In the genomic region with DNA sequence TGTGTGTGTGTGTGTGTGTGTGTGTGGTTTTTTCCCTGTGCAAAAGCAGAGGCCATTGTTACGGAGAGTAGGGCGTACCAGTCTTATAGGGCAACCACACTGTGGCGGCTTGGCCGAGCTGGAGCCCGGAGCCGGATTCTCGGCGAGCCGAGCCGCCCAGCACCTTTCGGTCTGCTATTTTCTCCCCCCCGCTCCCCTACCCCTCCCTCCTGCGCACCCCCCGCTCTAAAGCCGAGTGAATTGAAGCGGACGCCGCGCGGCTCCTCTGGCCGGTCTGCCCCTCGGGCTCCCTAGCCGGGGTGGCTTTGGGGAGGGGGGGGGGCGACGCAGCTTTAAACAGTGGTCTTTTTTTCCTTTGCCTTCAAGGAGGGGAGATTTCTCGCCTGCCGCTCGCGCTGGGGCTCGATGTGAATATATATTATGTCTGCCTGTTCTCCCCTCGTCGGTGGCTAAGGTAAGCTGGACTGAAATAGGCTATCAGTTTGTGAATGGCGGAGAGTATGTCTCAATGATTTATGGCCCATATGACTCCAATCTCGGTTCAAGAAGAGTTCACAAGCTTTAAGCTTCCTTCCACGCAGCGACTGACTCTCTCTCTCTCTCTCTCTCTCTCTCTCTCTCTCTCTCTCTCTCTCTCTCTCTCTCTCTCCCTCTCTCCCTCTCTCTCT, we compare ENCODE assay signal across 9 mouse cellular contexts. TPM values are rescaled to one million over a fixed set of nuclear protein-coding genes. Genes with fewer than 3 reads are reported as not detected.
DNase-seq lines count a peak whose midpoint lies in the region; ATAC-seq and TF ChIP-seq lines count a peak whose summit lies in the region.
"Had no signal": no experiment of that assay in that cellular context is flagged by ENCODE, and none has a peak within 500 bp of the region (broad histone marks: within the 10 kb centered on the region; RNA-seq: fewer than 3 reads in every experiment).

No protein-coding gene starts in this region.

- H3K27ac ChIP-seq in midbrain, postnatal 0 days (ENCODE audit: low read depth, low read length): no peak overlapping the region
- no peak overlapping the region for H3K27ac ChIP-seq in midbrain, embryonic 13.5 days
- H3K27ac ChIP-seq in hindbrain, embryonic 12.5 days: peak overlapping the region; percentile 95
- H3K27ac ChIP-seq in limb, embryonic 14.5 days (replicated peaks; ENCODE audit: low read depth, low read length): no peak overlapping the region

- DNase-seq in midbrain, postnatal 0 days (ENCODE audit: low spot score): peak; percentile 74
- peak; percentile 60 for DNase-seq in limb, embryonic 14.5 days (ENCODE audit: low spot score)
- no peak for DNase-seq in urinary bladder, postnatal 36 days (ENCODE audit: low spot score in 2 of 2)
- DNase-seq in MN1 (ENCODE audit: low spot score): no peak
- DNase-seq in cerebellum, adult 11 months: no peak
- no peak for DNase-seq in cerebellum, adult 8-10 months

- no peak for ATAC-seq in midbrain, postnatal 0 days (ENCODE audit: low FRiP score)
- ATAC-seq in midbrain, embryonic 13.5 days: no peak
- ATAC-seq in hindbrain, embryonic 12.5 days (ENCODE audit: low FRiP score): peak; percentile 59
- no peak for ATAC-seq in limb, embryonic 14.5 days (ENCODE audit: low FRiP score, low read depth)
- ATAC-seq: midbrain, embryonic 16.5 days had no signal

- no peak for TF ChIP-seq POLR2A in limb, embryonic 14.5 days (IDR thresholded peaks at IDR 0.05; ENCODE audit: borderline replicate concordance, extremely low read depth, insufficient read depth, insufficient read length)

- no peak overlapping the region for H3K4me2 ChIP-seq in midbrain, postnatal 0 days (ENCODE audit: low read depth, low read length, poor library complexity, severe bottlenecking)
- no peak overlapping the region for H3K4me2 ChIP-seq in midbrain, embryonic 13.5 days (replicated peaks)
- peak overlapping the region; percentile 62 for H3K4me2 ChIP-seq in hindbrain, embryonic 12.5 days (replicated peaks)
- H3K4me2 ChIP-seq in limb, embryonic 14.5 days (replicated peaks; ENCODE audit: low read depth, low read length, severe bottlenecking): peak overlapping the region; percentile 36

- under 1% methylated on average over 32 of the region's 36 CpGs for WGBS in midbrain, postnatal 0 days
- 0% methylated on average over 35 of the region's 36 CpGs for WGBS in midbrain, embryonic 13.5 days
- 1% methylated on average over 17 of the region's 36 CpGs for WGBS in hindbrain, embryonic 12.5 days
- 1% methylated on average over 36 of the region's 36 CpGs for WGBS in limb, embryonic 14.5 days

- no peaks in the 10 kb centered on the region for H3K4me1 ChIP-seq in midbrain, postnatal 0 days (ENCODE audit: insufficient read depth, low read length)
- 0 out of 2 replicates have a peak, but pooled peaks cover 4% of the 10 kb centered on the region for H3K4me1 ChIP-seq in midbrain, embryonic 13.5 days (replicated peaks)
- H3K4me1 ChIP-seq in hindbrain, embryonic 12.5 days: peaks cover 21% of the 10 kb centered on the region
- no peaks in the 10 kb centered on the region for H3K4me1 ChIP-seq in limb, embryonic 14.5 days (ENCODE audit: control insufficient read depth, insufficient read depth, low read length)

- H3K9me3 ChIP-seq in midbrain, postnatal 0 days (ENCODE audit: low read length): no peaks in the 10 kb centered on the region
- no peaks in the 10 kb centered on the region for H3K9me3 ChIP-seq in midbrain, embryonic 13.5 days
- H3K9me3 ChIP-seq in hindbrain, embryonic 12.5 days (replicated peaks): no peaks in the 10 kb centered on the region
- no peaks in the 10 kb centered on the region for H3K9me3 ChIP-seq in limb, embryonic 14.5 days (ENCODE audit: control insufficient read depth, low read length)

- H3K4me3 ChIP-seq in midbrain, postnatal 0 days (ENCODE audit: low read depth, low read length): 0 out of 2 replicates have a peak overlapping the region, but pooled peaks have one; percentile 6
- H3K4me3 ChIP-seq in midbrain, embryonic 13.5 days (replicated peaks): no peak overlapping the region
- H3K4me3 ChIP-seq in hindbrain, embryonic 12.5 days: peak overlapping the region; percentile 42
- peak overlapping the region; percentile 17; the same call in 1 of the 2 replicates for H3K4me3 ChIP-seq in limb, embryonic 14.5 days (replicated peaks; ENCODE audit: low read length)

- no peak for TF ChIP-seq CTCF in midbrain, postnatal 0 days (IDR thresholded peaks at IDR 0.05)

- peaks cover 97% of the 10 kb centered on the region for H3K27me3 ChIP-seq in midbrain, postnatal 0 days (ENCODE audit: insufficient read depth, low read length)
- peaks cover 100% of the 10 kb centered on the region for H3K27me3 ChIP-seq in midbrain, embryonic 13.5 days
- H3K27me3 ChIP-seq in hindbrain, embryonic 12.5 days: peaks cover 94% of the 10 kb centered on the region
- peaks cover 100% of the 10 kb centered on the region for H3K27me3 ChIP-seq in limb, embryonic 14.5 days (ENCODE audit: control insufficient read depth, insufficient read depth, low read length)

- no peak overlapping the region for H3K9ac ChIP-seq in midbrain, postnatal 0 days (replicated peaks; ENCODE audit: low read length, poor library complexity, severe bottlenecking)
- no peak overlapping the region for H3K9ac ChIP-seq in midbrain, embryonic 13.5 days (replicated peaks)
- peak overlapping the region; percentile 85 for H3K9ac ChIP-seq in hindbrain, embryonic 12.5 days
- H3K9ac ChIP-seq in limb, embryonic 14.5 days (ENCODE audit: low read depth, low read length, severe bottlenecking): no peak overlapping the region

- H3K36me3 ChIP-seq in midbrain, postnatal 0 days (ENCODE audit: insufficient read depth, low read length): no peaks in the 10 kb centered on the region
- no peaks in the 10 kb centered on the region for H3K36me3 ChIP-seq in midbrain, embryonic 13.5 days
- H3K36me3 ChIP-seq in hindbrain, embryonic 12.5 days: no peaks in the 10 kb centered on the region
- H3K36me3 ChIP-seq in limb, embryonic 14.5 days (ENCODE audit: control insufficient read depth, insufficient read depth, low read length): no peaks in the 10 kb centered on the region

RNA-seq across cellular contexts. Expression of a gene that starts 9.5 kb away (rescaled TPM):
- 0.52 and 1.2 TPM in 2 replicates for total RNA-seq in midbrain, postnatal 0 days (2014; rRNA removed)
- polyA plus RNA-seq in midbrain, postnatal 0 days (2015; fragmentation: Nextera tagmentation; extraction: Ambion mirVana): not detected in 2 replicates
- polyA plus RNA-seq in midbrain, embryonic 13.5 days (2015; fragmentation: Nextera tagmentation; extraction: Ambion mirVana): 0.19 and 0.28 TPM in 2 replicates
- 58.2 and 73.9 TPM in 2 replicates for polyA plus RNA-seq in hindbrain, embryonic 12.5 days (2016; fragmentation: Nextera tagmentation; extraction: Ambion mirVana)
- polyA plus RNA-seq in limb, embryonic 14.5 days (2012; rRNA removed): 9.6 and 9.9 TPM in 2 replicates
- 4.2 and 5.8 TPM in 2 replicates for polyA plus RNA-seq in limb, embryonic 14.5 days (2014; fragmentation: Nextera tagmentation; extraction: Ambion mirVana)

RNA-seq across cellular contexts. Expression of a gene that starts 17.7 kb away (rescaled TPM):
- 0.94 and 9.2 TPM in 2 replicates for total RNA-seq in midbrain, postnatal 0 days (2014; rRNA removed)
- polyA plus RNA-seq in midbrain, postnatal 0 days (2015; fragmentation: Nextera tagmentation; extraction: Ambion mirVana): not detected in 2 replicates
- 0.11 TPM in 1 of 2 replicates, not detected in the other for polyA plus RNA-seq in midbrain, embryonic 13.5 days (2015; fragmentation: Nextera tagmentation; extraction: Ambion mirVana)
- polyA plus RNA-seq in hindbrain, embryonic 12.5 days (2016; fragmentation: Nextera tagmentation; extraction: Ambion mirVana): 15.3 and 19.3 TPM in 2 replicates
- 4.9 and 5.4 TPM in 2 replicates for polyA plus RNA-seq in limb, embryonic 14.5 days (2012; rRNA removed)
- polyA plus RNA-seq in limb, embryonic 14.5 days (2014; fragmentation: Nextera tagmentation; extraction: Ambion mirVana): 0.18 and 0.69 TPM in 2 replicates
- polyA plus RNA-seq: midbrain, embryonic 16.5 days had no signal

RNA-seq across cellular contexts. Expression of a gene that starts 22.8 kb away (rescaled TPM):
- total RNA-seq in midbrain, postnatal 0 days (2014; rRNA removed): 0.09 and 0.66 TPM in 2 replicates
- not detected in 2 replicates for polyA plus RNA-seq in midbrain, postnatal 0 days (2015; fragmentation: Nextera tagmentation; extraction: Ambion mirVana)
- not detected in 2 replicates for polyA plus RNA-seq in midbrain, embryonic 13.5 days (2015; fragmentation: Nextera tagmentation; extraction: Ambion mirVana)
- 7.7 and 8.1 TPM in 2 replicates for polyA plus RNA-seq in hindbrain, embryonic 12.5 days (2016; fragmentation: Nextera tagmentation; extraction: Ambion mirVana)
- polyA plus RNA-seq in limb, embryonic 14.5 days (2012; rRNA removed): 2.3 and 2.5 TPM in 2 replicates
- 0.17 and 0.28 TPM in 2 replicates for polyA plus RNA-seq in limb, embryonic 14.5 days (2014; fragmentation: Nextera tagmentation; extraction: Ambion mirVana)
- polyA plus RNA-seq: midbrain, embryonic 16.5 days had no signal

RNA-seq across cellular contexts. Expression of a gene that starts 24.7 kb away (rescaled TPM):
- total RNA-seq in midbrain, postnatal 0 days (2014; rRNA removed): not detected in 2 replicates
- polyA plus RNA-seq in midbrain, postnatal 0 days (2015; fragmentation: Nextera tagmentation; extraction: Ambion mirVana): not detected in 2 replicates
- polyA plus RNA-seq in midbrain, embryonic 13.5 days (2015; fragmentation: Nextera tagmentation; extraction: Ambion mirVana): not detected in 2 replicates
- 0.82 and 2.2 TPM in 2 replicates for polyA plus RNA-seq in hindbrain, embryonic 12.5 days (2016; fragmentation: Nextera tagmentation; extraction: Ambion mirVana)
- 0.11 TPM in 1 of 2 replicates, not detected in the other for polyA plus RNA-seq in limb, embryonic 14.5 days (2012; rRNA removed)
- not detected in 2 replicates for polyA plus RNA-seq in limb, embryonic 14.5 days (2014; fragmentation: Nextera tagmentation; extraction: Ambion mirVana)
- polyA plus RNA-seq: midbrain, embryonic 16.5 days had no signal

RNA-seq across cellular contexts. Expression of a gene that starts 37.7 kb away (rescaled TPM):
- 1.5 TPM in 1 of 2 replicates, not detected in the other for total RNA-seq in midbrain, postnatal 0 days (2014; rRNA removed)
- not detected in 2 replicates for polyA plus RNA-seq in midbrain, postnatal 0 days (2015; fragmentation: Nextera tagmentation; extraction: Ambion mirVana)
- polyA plus RNA-seq in midbrain, embryonic 13.5 days (2015; fragmentation: Nextera tagmentation; extraction: Ambion mirVana): 0.08 TPM in 1 of 2 replicates, not detected in the other
- 74.3 and 126 TPM in 2 replicates for polyA plus RNA-seq in hindbrain, embryonic 12.5 days (2016; fragmentation: Nextera tagmentation; extraction: Ambion mirVana)
- 1.8 TPM in 2 replicates for polyA plus RNA-seq in limb, embryonic 14.5 days (2012; rRNA removed)
- polyA plus RNA-seq in limb, embryonic 14.5 days (2014; fragmentation: Nextera tagmentation; extraction: Ambion mirVana): 0.51 and 0.85 TPM in 2 replicates
- polyA plus RNA-seq: midbrain, embryonic 16.5 days had no signal

Comparison
In these comparisons a context has a peak if more than half of its experiments do, and no peak if none do; other contexts are left out.
1. DNase-seq: peak in midbrain, postnatal 0 days (single experiment) and limb, embryonic 14.5 days (single experiment); none in urinary bladder, postnatal 36 days (0 of 2), MN1 (single experiment), cerebellum, adult 11 months (single experiment) and cerebellum, adult 8-10 months (single experiment).
2. H3K4me2 ChIP-seq: peak in hindbrain, embryonic 12.5 days (single experiment) and limb, embryonic 14.5 days (single experiment); none in midbrain, postnatal 0 days (single experiment) and midbrain, embryonic 13.5 days (single experiment).